Mouse (Mus musculus) megakaryocyte, embryonic 14.5 days (primary cell): Measurements from ENCODE around the gene Nosip.

Experiments used
- FLI1 ChIP-seq: IDR thresholded peaks from 2 replicates; pipeline ENCODE4 v1.6.1; 2012; ENCODE audit warnings: low read length, inconsistent platforms, mixed read lengths
- GATA1 ChIP-seq: IDR thresholded peaks from 3 replicates; pipeline ENCODE4 v1.6.1; 2012; ENCODE audit warnings: mixed read lengths, low read length, inconsistent platforms, borderline replicate concordance

GRCm38 (mm10) chr7:45079856-45080255, 17.6 kb downstream of the Nosip start:
- TF ChIP-seq GATA1 = no peak
- TF ChIP-seq FLI1 = no peak
